Mouse (Mus musculus): ENCODE results near the gene Pdgfb.

Gene Pdgfb

GRCm38 (mm10) chr15:80034913-80035312, 20.1 kb upstream of the Pdgfb start:
- DNase-seq (ENCODE audit: low read depth, low spot score): no peak

GRCm38 (mm10) chr15:80034366-80034765, 19.6 kb upstream of the Pdgfb start:
- DNase-seq (ENCODE audit: low read depth, low spot score): no peak

- no peak for DNase-seq (ENCODE audit: low read depth, low spot score)
These were observed 16.4 kb upstream of the Pdgfb start for GRCm38 (mm10) chr15:80031133-80031532.

- no peak for DNase-seq (ENCODE audit: low read depth, low spot score)
These were observed 15.6 kb upstream of the Pdgfb start for GRCm38 (mm10) chr15:80030399-80030798.

GRCm38 (mm10) chr15:80028862-80029261, 14.1 kb upstream of the Pdgfb start:
- no peak for DNase-seq (ENCODE audit: low read depth, low spot score)

- DNase-seq (ENCODE audit: low read depth, low spot score): no peak
These were observed 12.0 kb upstream of the Pdgfb start for GRCm38 (mm10) chr15:80026689-80027353.

- DNase-seq (ENCODE audit: low read depth, low spot score): no peak
These were observed 11.3 kb upstream of the Pdgfb start for GRCm38 (mm10) chr15:80026061-80026460.

GRCm38 (mm10) chr15:80025615-80026014, 10.8 kb upstream of the Pdgfb start:
- DNase-seq (ENCODE audit: low read depth, low spot score): no peak

GRCm38 (mm10) chr15:80024331-80025313, 9.8 kb upstream of the Pdgfb start:
- DNase-seq (ENCODE audit: low read depth, low spot score): no peak

- DNase-seq (ENCODE audit: low read depth, low spot score): no peak
These were observed 5.7 kb upstream of the Pdgfb start for GRCm38 (mm10) chr15:80020516-80020915.

GRCm38 (mm10) chr15:80019625-80020024, 4.8 kb upstream of the Pdgfb start:
- DNase-seq (ENCODE audit: low read depth, low spot score): no peak

- no peak for DNase-seq (ENCODE audit: low read depth, low spot score)
These were observed 4.4 kb upstream of the Pdgfb start for GRCm38 (mm10) chr15:80019220-80019619.

GRCm38 (mm10) chr15:80016563-80017301, 2.0 kb upstream of the Pdgfb start:
- no peak for DNase-seq (ENCODE audit: low read depth, low spot score)

GRCm38 (mm10) chr15:80015211-80015952, 605 bp upstream of the Pdgfb start:
- DNase-seq (ENCODE audit: low read depth, low spot score): no peak

- DNase-seq (ENCODE audit: low read depth, low spot score): no peak
These were observed 801 bp downstream of the Pdgfb start for GRCm38 (mm10) chr15:80014031-80014320.

GRCm38 (mm10) chr15:80013256-80014030, 1.3 kb downstream of the Pdgfb start:
- DNase-seq (ENCODE audit: low read depth, low spot score): no peak

- no peak for DNase-seq (ENCODE audit: low read depth, low spot score)
These were observed 2.1 kb downstream of the Pdgfb start for GRCm38 (mm10) chr15:80012527-80013201.

GRCm38 (mm10) chr15:80011778-80012526, 2.8 kb downstream of the Pdgfb start:
- DNase-seq (ENCODE audit: low read depth, low spot score): no peak

- DNase-seq (ENCODE audit: low read depth, low spot score): no peak
These were observed 3.6 kb downstream of the Pdgfb start for GRCm38 (mm10) chr15:80011194-80011593.

- DNase-seq (ENCODE audit: low read depth, low spot score): no peak
These were observed 4.6 kb downstream of the Pdgfb start for GRCm38 (mm10) chr15:80010182-80010558.
